Mouse (Mus musculus): ENCODE data around the gene Dbp.

Dbp gene

GRCm38 (mm10) chr7:45713396-45713795 lies 8.5 kb downstream of the Dbp start:
- DNase-seq = peak; percentile 65

- DNase-seq = peak; percentile 55
Observed at GRCm38 (mm10) chr7:45713881-45714520, 9.1 kb downstream of the Dbp start.

GRCm38 (mm10) chr7:45714630-45715089 lies 9.8 kb downstream of the Dbp start:
- DNase-seq = no peak

- DNase-seq = peak; percentile 97
Observed at GRCm38 (mm10) chr7:45715090-45715708, 10.3 kb downstream of the Dbp start, which contains the start of gene Rpl18. Rpl18 (plus strand) TSS chr7:45715457.

GRCm38 (mm10) chr7:45715741-45716459 lies 11.0 kb downstream of the Dbp start:
- DNase-seq = peak; percentile 63

GRCm38 (mm10) chr7:45716460-45716857 lies 11.6 kb downstream of the Dbp start:
- DNase-seq = peak; percentile 53

GRCm38 (mm10) chr7:45716952-45717917 lies 12.3 kb downstream of the Dbp start:
- peak; percentile 54 for DNase-seq

- peak; percentile 99 for DNase-seq
Observed at GRCm38 (mm10) chr7:45717918-45718297, 13.0 kb downstream of the Dbp start, which contains the start of gene Sphk2. Sphk2 (minus strand) TSS chr7:45718002.

- DNase-seq = no peak
Observed at GRCm38 (mm10) chr7:45718331-45718730, 13.4 kb downstream of the Dbp start.

GRCm38 (mm10) chr7:45719180-45719579 lies 14.3 kb downstream of the Dbp start:
- peak; percentile 55 for DNase-seq

- peak; percentile 47 for DNase-seq
Observed at GRCm38 (mm10) chr7:45719738-45720412, 15.0 kb downstream of the Dbp start.

GRCm38 (mm10) chr7:45720413-45721233 lies 15.7 kb downstream of the Dbp start, which contains the start of gene Fam83e:
Fam83e (plus strand) TSS chr7:45721212.
- peak; percentile 34 for DNase-seq

GRCm38 (mm10) chr7:45721234-45721571 lies 16.3 kb downstream of the Dbp start:
- peak; percentile 50 for DNase-seq

- peak; percentile 43 for DNase-seq
Observed at GRCm38 (mm10) chr7:45721642-45722347, 16.9 kb downstream of the Dbp start.

- peak; percentile 53 for DNase-seq
Observed at GRCm38 (mm10) chr7:45722348-45722713, 17.4 kb downstream of the Dbp start.

GRCm38 (mm10) chr7:45723301-45723700 lies 18.4 kb downstream of the Dbp start:
- peak; percentile 23 for DNase-seq

GRCm38 (mm10) chr7:45723781-45724180 lies 18.9 kb downstream of the Dbp start:
- peak; percentile 24 for DNase-seq

- DNase-seq = no peak
Observed at GRCm38 (mm10) chr7:45725151-45725550, 20.3 kb downstream of the Dbp start.

- DNase-seq = no peak
Observed at GRCm38 (mm10) chr7:45725713-45726112, 20.8 kb downstream of the Dbp start, which contains the start of gene Spaca4. Spaca4 (minus strand) TSS chr7:45725813.

GRCm38 (mm10) chr7:45726419-45726818 lies 21.5 kb downstream of the Dbp start:
- no peak for DNase-seq
